Mouse (Mus musculus): Measurements from ENCODE around the gene Hba-a1. TPM values are rescaled to one million over a fixed set of nuclear protein-coding genes. Genes with fewer than 3 reads are reported as not detected.

Gene Hba-a1
- polyA plus RNA-seq, 1 experiment from 2014 or later, result not detected

DNA sequence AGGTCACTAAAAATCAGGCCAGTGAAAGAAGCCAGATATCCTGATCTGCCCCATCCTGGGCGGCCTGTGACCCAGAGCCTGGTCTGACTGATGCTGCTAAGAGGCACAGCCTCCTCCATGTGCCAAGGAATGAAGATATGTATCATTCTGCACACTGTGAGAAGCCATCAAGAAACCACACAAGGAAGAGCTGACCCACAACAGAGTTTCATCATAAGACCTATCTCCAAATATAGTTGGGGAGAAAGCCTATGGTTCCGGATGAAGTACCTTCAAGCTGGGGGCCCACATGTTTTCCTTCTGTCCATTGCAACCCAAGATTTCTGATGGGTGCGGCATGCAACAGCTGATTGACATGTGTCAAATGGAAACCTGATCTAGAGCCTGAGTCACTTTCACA is 32.7 kb downstream of the Hba-a1 start:
- in situ Hi-C loops (cut with MboI; ENCODE audit: low pct_unique_long_range_greater_than_20kb), result no loop called here
- H3K27me3 ChIP-seq, result peaks cover 2% of the 10 kb centered on the region
- TF ChIP-seq CTCF (IDR thresholded peaks at IDR 0.05), result no peak
- POLR2A ChIA-PET, result interaction anchor here (0.9 kb wide), 1 partner anchor 47 kb away, joined by 3 read pairs; no protein-coding TSS in a partner anchor
- CTCF ChIA-PET, result interaction anchor here (0.7 kb wide), 1 partner anchor 10 kb away, joined by 3 read pairs; no protein-coding TSS in a partner anchor
- ATAC-seq (no peak), DNase-seq (ENCODE audit: low read depth, low spot score) (no peak)

- DNase-seq (ENCODE audit: low read depth, low spot score) (no peak), ATAC-seq (peak; percentile 66)
- peaks cover 16% of the 10 kb centered on the region for H3K27me3 ChIP-seq
- in situ Hi-C loops (cut with MboI; ENCODE audit: low pct_unique_long_range_greater_than_20kb), result no loop called here
- POLR2A ChIA-PET, result interaction anchor here (1.2 kb wide), 1 partner anchor 117 kb away, joined by 3 read pairs; no protein-coding TSS in a partner anchor
- CTCF ChIA-PET, result interaction anchor here (1.2 to 3.3 kb wide), 8 partner anchors 14 to 138 kb away, joined by 3 to 16 read pairs (median 5); partner anchors contain the start of gene Hbq1b
- no peak for TF ChIP-seq CTCF (IDR thresholded peaks at IDR 0.05)
Observed at GRCm38 (mm10) chr11:32320507-32321195, 37.3 kb downstream of the Hba-a1 start.

DNA sequence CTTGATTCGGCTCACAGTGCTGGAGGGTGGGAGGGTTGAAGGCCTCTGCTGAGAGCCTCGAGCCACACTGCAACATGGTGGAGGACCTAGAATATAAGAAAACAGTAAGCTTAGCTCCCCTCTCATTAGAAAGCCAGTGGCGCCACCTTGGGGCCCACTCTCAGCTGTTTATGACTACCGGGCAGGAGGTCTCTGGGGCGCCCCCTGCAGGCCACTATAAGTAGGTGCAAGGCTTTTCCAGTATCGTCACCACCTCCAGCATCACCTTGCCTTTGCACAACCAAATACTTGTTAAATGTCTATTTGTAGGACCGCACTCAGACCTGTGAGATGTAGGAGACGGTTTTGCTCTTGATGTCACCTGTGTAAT is 37.9 kb downstream of the Hba-a1 start:
- in situ Hi-C loops (cut with MboI; ENCODE audit: low pct_unique_long_range_greater_than_20kb), result no loop called here
- TF ChIP-seq CTCF (IDR thresholded peaks at IDR 0.05), result peak; percentile 96
- POLR2A ChIA-PET, result interaction anchor here (0.6 to 1.2 kb wide), 2 partner anchors 22 to 117 kb away, joined by 3 read pairs; no protein-coding TSS in a partner anchor
- H3K27me3 ChIP-seq, result peaks cover 21% of the 10 kb centered on the region
- ATAC-seq, result peak; percentile 19
- CTCF ChIA-PET, result interaction anchor here (1.1 to 3.3 kb wide), 9 partner anchors 13 to 140 kb away, joined by 3 to 16 read pairs (median 4); partner anchors contain the start of gene Hbq1b
- no peak for DNase-seq (ENCODE audit: low read depth, low spot score)

DNA sequence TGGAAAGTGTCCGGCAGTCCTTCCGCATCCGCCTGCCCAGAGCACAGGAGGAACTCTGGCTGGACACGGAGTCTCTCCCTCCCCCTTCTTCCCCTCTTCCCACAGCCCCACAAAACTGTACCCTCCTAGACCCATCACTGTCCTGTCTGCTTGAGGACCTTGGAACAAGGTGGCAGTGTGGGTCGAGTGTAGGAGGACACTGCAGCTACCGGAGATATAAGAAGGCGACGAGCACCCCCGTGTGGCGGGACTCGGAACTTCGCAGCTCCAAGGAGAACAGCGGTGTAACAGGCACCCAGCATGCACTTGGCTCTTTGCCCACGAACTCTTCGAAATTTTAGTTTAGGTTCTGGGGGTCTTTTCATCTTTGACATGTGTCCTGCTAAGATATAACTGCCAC is 41.3 kb downstream of the Hba-a1 start:
- ATAC-seq (peak; percentile 59), DNase-seq (ENCODE audit: low read depth, low spot score) (no peak)
- CTCF ChIA-PET, result interaction anchor here (0.9 to 2.2 kb wide), 9 partner anchors 9 to 142 kb away, joined by 3 to 14 read pairs (median 5); no protein-coding TSS in a partner anchor
- peaks cover 31% of the 10 kb centered on the region for H3K27me3 ChIP-seq
- in situ Hi-C loops (cut with MboI; ENCODE audit: low pct_unique_long_range_greater_than_20kb), result no loop called here
- POLR2A ChIA-PET, result no interaction called here
- peak; percentile 85 for TF ChIP-seq CTCF (IDR thresholded peaks at IDR 0.05)

DNA sequence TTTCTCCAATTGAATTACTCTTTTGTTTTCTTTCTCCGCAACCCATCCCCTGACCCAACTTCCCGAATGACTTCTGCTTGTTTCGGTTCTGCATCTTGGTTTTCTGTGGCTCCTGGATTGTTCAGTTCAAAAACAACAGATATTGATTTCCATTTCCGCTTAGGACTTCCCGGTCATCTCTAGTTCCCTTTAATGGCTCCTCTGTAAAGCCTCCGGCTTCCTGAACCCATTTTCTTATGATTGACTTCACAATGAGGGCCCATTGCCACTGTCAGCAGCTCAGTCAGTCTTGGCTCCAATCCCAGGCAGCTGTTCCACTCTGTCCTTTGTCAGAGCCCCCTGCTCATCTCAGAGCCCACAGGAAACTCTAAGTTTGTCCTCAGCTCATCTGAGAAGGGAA is 47.8 kb downstream of the Hba-a1 start:
- peaks cover 17% of the 10 kb centered on the region for H3K27me3 ChIP-seq
- POLR2A ChIA-PET, result interaction anchor here (0.6 to 0.7 kb wide), 2 partner anchors 18 to 55 kb away, joined by 3 to 4 read pairs; partner anchors contain the start of gene Hba-x
- DNase-seq (ENCODE audit: low read depth, low spot score) (no peak), ATAC-seq (no peak)
- TF ChIP-seq CTCF (IDR thresholded peaks at IDR 0.05), result no peak
- in situ Hi-C loops (cut with MboI; ENCODE audit: low pct_unique_long_range_greater_than_20kb), result no loop called here
- CTCF ChIA-PET, result interaction anchor here (1.3 to 1.5 kb wide), 2 partner anchors 10 to 11 kb away, joined by 3 to 4 read pairs; no protein-coding TSS in a partner anchor

GRCm38 (mm10) chr11:32331861-32332260 is 48.5 kb downstream of the Hba-a1 start:
- ATAC-seq (no peak), DNase-seq (ENCODE audit: low read depth, low spot score) (no peak)
- peaks cover 10% of the 10 kb centered on the region for H3K27me3 ChIP-seq
- POLR2A ChIA-PET, result no interaction called here
- CTCF ChIA-PET, result no interaction called here
- in situ Hi-C loops (cut with MboI; ENCODE audit: low pct_unique_long_range_greater_than_20kb), result no loop called here
- TF ChIP-seq CTCF (IDR thresholded peaks at IDR 0.05), result no peak

DNA sequence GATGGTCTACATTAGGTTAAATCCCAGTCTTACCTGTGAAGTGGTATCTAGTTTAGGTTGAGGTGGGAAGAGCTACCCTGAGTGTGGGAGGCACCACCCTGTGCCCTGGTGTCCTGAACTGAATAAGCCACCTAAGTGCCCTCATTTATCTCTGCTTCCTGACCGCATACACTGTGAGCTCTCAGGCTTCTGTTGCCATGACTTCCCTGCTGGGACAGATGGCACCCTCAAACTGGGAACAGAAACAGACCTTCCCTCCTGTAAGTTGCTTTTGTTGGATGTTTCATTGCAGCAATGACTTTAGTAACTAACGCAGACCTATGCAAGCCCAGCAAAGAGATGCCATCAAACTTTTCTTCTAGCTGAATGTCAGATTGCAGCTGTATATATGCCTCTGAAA is 49.9 kb downstream of the Hba-a1 start:
- in situ Hi-C loops (cut with MboI; ENCODE audit: low pct_unique_long_range_greater_than_20kb), result no loop called here
- POLR2A ChIA-PET, result no interaction called here
- ATAC-seq, result no peak
- CTCF ChIA-PET, result interaction anchor here (1.3 to 2.8 kb wide), 3 partner anchors 9 to 12 kb away, joined by 5 to 14 read pairs (median 9); no protein-coding TSS in a partner anchor
- DNase-seq (ENCODE audit: low read depth, low spot score), result no peak
- H3K27me3 ChIP-seq, result peaks cover 7% of the 10 kb centered on the region
- TF ChIP-seq CTCF (IDR thresholded peaks at IDR 0.05), result no peak

Other genes starting within 250 kb of the Hba-a1 start
- gene Il9r, start 83.2 kb upstream of the Hba-a1 start, polyA plus RNA-seq (2021), result not detected
- gene Snrnp25, start 78.1 kb upstream of the Hba-a1 start, polyA plus RNA-seq (2021), result 32.0 TPM
- 50.8 TPM for gene Rhbdf1, start 61.2 kb upstream of the Hba-a1 start, polyA plus RNA-seq (2021)
- gene Mpg, start 57.0 kb upstream of the Hba-a1 start, polyA plus RNA-seq (2021), result 26.3 TPM
- 46.7 TPM for gene Nprl3, start 15.8 kb upstream of the Hba-a1 start, polyA plus RNA-seq (2021)
- not detected for gene Hba-x, start 7.1 kb upstream of the Hba-a1 start, polyA plus RNA-seq (2021)
- gene Hbq1b, start 3.5 kb downstream of the Hba-a1 start, polyA plus RNA-seq (2021), result not detected
- not detected for gene Hba-a2, start 13.0 kb downstream of the Hba-a1 start, polyA plus RNA-seq (2021)
- not detected for gene Hbq1a, start 16.6 kb downstream of the Hba-a1 start, polyA plus RNA-seq (2021)
- 38.4 TPM for gene Sh3pxd2b, start 64.3 kb downstream of the Hba-a1 start, polyA plus RNA-seq (2021)
- 22.4 TPM for gene Ubtd2, start 171.9 kb downstream of the Hba-a1 start, polyA plus RNA-seq (2021)
- 1.9 TPM for gene Efcab9, start 248.6 kb downstream of the Hba-a1 start, polyA plus RNA-seq (2021)
- gene Stk10, start 249.8 kb downstream of the Hba-a1 start, polyA plus RNA-seq (2021), result 18.1 TPM